Mouse (Mus musculus): ENCODE results near the gene Ccdc71.

DNA sequence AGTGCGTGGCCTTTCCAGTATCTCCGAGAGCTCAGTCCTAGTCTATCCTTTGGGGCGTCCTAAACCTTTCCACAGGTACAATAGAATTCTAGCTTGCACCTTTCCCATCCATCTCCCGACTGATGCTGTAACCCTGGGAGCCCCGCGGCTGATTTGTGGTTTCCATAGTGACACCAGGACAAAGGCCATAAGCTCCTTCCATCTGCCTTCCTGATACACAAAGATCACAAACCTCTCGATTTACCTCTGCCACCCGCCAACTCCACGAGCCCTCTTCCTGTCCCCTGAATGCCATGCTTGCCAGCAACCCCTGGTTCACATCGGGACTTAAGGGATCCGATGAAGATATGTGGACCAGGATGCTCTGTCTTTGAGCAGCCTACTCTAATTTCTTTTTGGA, 18.9 kb downstream of the Ccdc71 start:
- TF ChIP-seq CTCF (IDR thresholded peaks at IDR 0.05; ENCODE audit: borderline replicate concordance, insufficient read depth, low read depth, low read length): no peak
- no peak for TF ChIP-seq POLR2A (IDR thresholded peaks at IDR 0.05; ENCODE audit: borderline replicate concordance, insufficient read depth, low read length)

Data from cerebellum, adult 2 months (tissue).